Mouse (Mus musculus) heart, adult 2 months (tissue): ENCODE data around the gene Fermt2.
"Not testable (repeated sequence)": the region's sequence is repeated elsewhere in the genome, so short reads cannot be mapped to it uniquely, and the experiment has no call there.

Experiments used
- CTCF ChIP-seq: fragments of 200-600 bp; IDR thresholded peaks from 2 replicates; pipeline ENCODE4 v1.8.1; 2022; ENCODE audit warnings: antibody characterized with exemption, mild to moderate bottlenecking, moderate library complexity
- POLR2A ChIP-seq: fragments of 200-500 bp; IDR thresholded peaks from 2 replicates; pipeline ENCODE4 v1.6.1; 2011; ENCODE audit warnings: mild to moderate bottlenecking, low read depth, low read length, control low read depth; ENCODE audit not compliant: insufficient read depth

DNA sequence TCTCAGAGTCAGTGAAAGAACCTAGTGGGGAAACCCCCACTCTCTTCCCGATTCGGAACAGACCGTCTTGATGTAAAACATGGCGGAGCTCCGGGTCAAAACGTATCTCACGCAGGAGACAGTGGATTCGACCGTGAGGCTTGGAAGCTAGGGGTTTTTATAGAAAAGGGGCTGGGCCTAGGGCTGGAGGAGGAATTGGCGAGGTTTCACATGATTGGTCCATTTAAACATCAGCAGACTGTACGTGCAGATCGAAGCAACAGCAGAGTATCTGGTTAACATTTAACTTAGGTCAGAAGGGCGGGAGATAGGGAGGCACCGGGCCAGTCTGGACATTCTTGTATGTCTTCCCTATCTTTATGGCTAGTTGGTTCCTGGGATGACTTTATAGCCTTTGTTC lies 34.1 kb downstream of the Fermt2 start:
- TF ChIP-seq POLR2A, CTCF: not testable (repeated sequence)
